Comparison of ENCODE assay signal across 14 mouse cellular contexts in genomic region chr10:85372108-85372507, GRCm38 (mm10).
DNase-seq lines count a peak whose midpoint lies in the region.
"Had no signal": no experiment of that assay in that cellular context is flagged by ENCODE, and none has a peak within 500 bp of the region (broad histone marks: within the 10 kb centered on the region; RNA-seq: fewer than 3 reads in every experiment).

No protein-coding gene starts in this region.

- DNase-seq in urinary bladder, postnatal 14 days (ENCODE audit: low spot score): peak; percentile 50
- no peak for DNase-seq in urinary bladder, postnatal 4 days (ENCODE audit: low spot score in 2 of 2)
- DNase-seq in fat pad, adult 2 months (ENCODE audit: extremely low read depth, low read depth, low spot score): peak; percentile 83
- DNase-seq in testis, postnatal 14 days (ENCODE audit: low spot score): no peak
- DNase-seq in kidney, postnatal 14 days: no peak
- DNase-seq: adrenal gland, adult 8-10 months; adrenal gland, postnatal 14 days; adrenal gland, postnatal 36 days; cerebellum, adult 11-12 months; cerebellum, adult 2 months; cerebellum, adult 9-10 months; cerebellum, postnatal 10 days; cerebellum, postnatal 25 days; forebrain, postnatal 0 days had no signal

Comparison
In these comparisons a context has a peak if more than half of its experiments do, and no peak if none do; other contexts are left out.
1. DNase-seq: peak in urinary bladder, postnatal 14 days (single experiment) and fat pad, adult 2 months (single experiment); none in urinary bladder, postnatal 4 days (0 of 2), testis, postnatal 14 days (single experiment) and kidney, postnatal 14 days (single experiment).